Comparison of ENCODE assay signal across 8 mouse cellular contexts in genomic region chr14:19041984-19042760, GRCm38 (mm10).
DNase-seq lines count a peak whose midpoint lies in the region; ATAC-seq and TF ChIP-seq lines count a peak whose summit lies in the region.

No protein-coding gene starts in this region.

- H3K9ac ChIP-seq in limb, embryonic 13.5 days: peak overlapping the region; percentile 55
- peak overlapping the region; percentile 60 for H3K9ac ChIP-seq in midbrain, embryonic 14.5 days (replicated peaks; ENCODE audit: low read length)

- no peak for TF ChIP-seq POLR2A in spleen, adult 2 months (IDR thresholded peaks at IDR 0.05; ENCODE audit: low read depth, low read length)
- TF ChIP-seq POLR2A in kidney, adult 2 months (IDR thresholded peaks at IDR 0.05; ENCODE audit: low read depth, low read length): no peak

- H3K36me3 ChIP-seq in spleen, adult 2 months (ENCODE audit: control insufficient read depth, insufficient read depth, low read length): no peaks in the 10 kb centered on the region
- no peaks in the 10 kb centered on the region for H3K36me3 ChIP-seq in kidney, adult 2 months (ENCODE audit: control insufficient read depth, insufficient read depth, low read length)
- no peaks in the 10 kb centered on the region for H3K36me3 ChIP-seq in limb, embryonic 13.5 days
- H3K36me3 ChIP-seq in midbrain, embryonic 14.5 days (ENCODE audit: control insufficient read depth, insufficient read depth, low read length): no peaks in the 10 kb centered on the region

- no peak overlapping the region for H3K4me3 ChIP-seq in spleen, adult 2 months (ENCODE audit: extremely low read depth, insufficient read depth, insufficient read length)
- peak overlapping the region; percentile 21; the same call in 1 of the 2 replicates for H3K4me3 ChIP-seq in kidney, adult 2 months (ENCODE audit: insufficient read depth, low read depth, low read length)
- peak overlapping the region; percentile 49 for H3K4me3 ChIP-seq in limb, embryonic 13.5 days
- H3K4me3 ChIP-seq in midbrain, embryonic 14.5 days (replicated peaks; ENCODE audit: low read depth, low read length): peak overlapping the region; percentile 55

- no peaks in the 10 kb centered on the region for H3K9me3 ChIP-seq in limb, embryonic 13.5 days
- peaks cover 3% of the 10 kb centered on the region; the same call in 1 of the 2 replicates for H3K9me3 ChIP-seq in midbrain, embryonic 14.5 days (ENCODE audit: control insufficient read depth, low read length)

- no peak for DNase-seq in spleen, adult 2 months (ENCODE audit: low read depth in 1 of 2, low spot score in 2 of 2)
- no peak for DNase-seq in spleen, postnatal 36 days (ENCODE audit: low spot score in 2 of 2)
- peak; percentile 46 to 79 for DNase-seq in cerebellum, postnatal 4 days (ENCODE audit: low spot score in 2 of 2)
- DNase-seq in gastrocnemius, postnatal 14 days: peak; percentile 42
- DNase-seq in kidney, adult 2 months: peak; percentile 6
- peak; percentile 86 for DNase-seq in midbrain, embryonic 14.5 days
- DNase-seq in testis, postnatal 10 days (ENCODE audit: low spot score): peak; percentile 78

- H3K27ac ChIP-seq in spleen, adult 2 months (ENCODE audit: insufficient read depth, low read length): no peak overlapping the region
- H3K27ac ChIP-seq in kidney, adult 2 months (ENCODE audit: insufficient read depth, low read depth, low read length): no peak overlapping the region
- no peak overlapping the region for H3K27ac ChIP-seq in limb, embryonic 13.5 days
- H3K27ac ChIP-seq in midbrain, embryonic 14.5 days (replicated peaks; ENCODE audit: low read depth, low read length): no peak overlapping the region

- peak; percentile 36; the same call in 1 of the 2 replicates for TF ChIP-seq CTCF in spleen, adult 2 months (IDR thresholded peaks at IDR 0.05; ENCODE audit: extremely low read depth, insufficient read depth, insufficient read length, insufficient replicate concordance)
- TF ChIP-seq CTCF in kidney, adult 2 months (conservative IDR thresholded peaks at IDR 0.05; ENCODE audit: insufficient read depth, insufficient read length, low read depth, low read length): peak; percentile 59

- ATAC-seq in limb, embryonic 13.5 days (ENCODE audit: low FRiP score, low read depth): peak; percentile 77
- peak; percentile 88 for ATAC-seq in midbrain, embryonic 14.5 days (ENCODE audit: low FRiP score, low TSS enrichment)

- peak overlapping the region; percentile 90 for H3K4me2 ChIP-seq in limb, embryonic 13.5 days (replicated peaks)
- peak overlapping the region; percentile 92 for H3K4me2 ChIP-seq in midbrain, embryonic 14.5 days (ENCODE audit: low read length)

- H3K4me1 ChIP-seq in spleen, adult 2 months (ENCODE audit: control insufficient read depth, insufficient read depth, insufficient read length): peaks cover 2% of the 10 kb centered on the region; the same call in 1 of the 2 replicates
- no peaks in the 10 kb centered on the region for H3K4me1 ChIP-seq in kidney, adult 2 months (ENCODE audit: control insufficient read depth, insufficient read depth, low read length)
- H3K4me1 ChIP-seq in limb, embryonic 13.5 days: peaks cover 10% of the 10 kb centered on the region
- H3K4me1 ChIP-seq in midbrain, embryonic 14.5 days (ENCODE audit: control insufficient read depth, insufficient read depth, low read length): no peaks in the 10 kb centered on the region

- 8% methylated on average over 49 of the region's 49 CpGs for WGBS in spleen, adult 2 months
- 4% methylated on average over 49 of the region's 49 CpGs for WGBS in kidney, adult 2 months
- 2% methylated on average over 49 of the region's 49 CpGs for WGBS in limb, embryonic 13.5 days
- 3% methylated on average over 49 of the region's 49 CpGs for WGBS in midbrain, embryonic 14.5 days

- intact Hi-C loops in gastrocnemius, postnatal 14 days (cut with DNase I; ENCODE audit: low total_unique reads): loop anchor here (5.0 kb wide), 1 partner anchor 535 kb away; no protein-coding TSS in a partner anchor

- no peaks in the 10 kb centered on the region for H3K27me3 ChIP-seq in spleen, adult 2 months (ENCODE audit: control insufficient read depth, insufficient read depth, low read length)
- H3K27me3 ChIP-seq in kidney, adult 2 months (replicated peaks; ENCODE audit: control insufficient read depth, insufficient read depth, low read length): no peaks in the 10 kb centered on the region
- no peaks in the 10 kb centered on the region for H3K27me3 ChIP-seq in limb, embryonic 13.5 days
- H3K27me3 ChIP-seq in midbrain, embryonic 14.5 days (ENCODE audit: control insufficient read depth, insufficient read depth, low read length): no peaks in the 10 kb centered on the region

Comparison
In these comparisons a context has a peak if more than half of its experiments do, and no peak if none do; other contexts are left out.
1. DNase-seq: peak in cerebellum, postnatal 4 days (2 of 2), gastrocnemius, postnatal 14 days (single experiment), kidney, adult 2 months (single experiment), midbrain, embryonic 14.5 days (single experiment) and testis, postnatal 10 days (single experiment); none in spleen, adult 2 months (0 of 2) and spleen, postnatal 36 days (0 of 2).